Mouse (Mus musculus) lung, adult 2 months (tissue): Measurements from ENCODE around the gene Heatr9. TPM values are rescaled to one million over a fixed set of nuclear protein-coding genes. Genes with fewer than 3 reads are reported as not detected.

Source experiments
- DNase-seq: peaks from one replicate; pipeline ENCODE4 v3.0.0; 2022
- H3K4me1 ChIP-seq: fragments of 200-500 bp; 2 replicates; pipeline ENCODE4 v1.6.1; 2011; ENCODE audit warnings: low read length; ENCODE audit not compliant: control insufficient read depth, insufficient read depth
- H3K4me3 ChIP-seq: fragments of 200-500 bp; replicated peaks from 2 replicates; pipeline ENCODE3; 2011; ENCODE audit warnings: low read depth, mild to moderate bottlenecking, control low read depth, low read length; ENCODE audit errors: extremely low read depth
- CTCF ChIP-seq: fragments of 200-500 bp; IDR thresholded peaks from 2 replicates; pipeline ENCODE4 v1.5.1; 2011; ENCODE audit warnings: mild to moderate bottlenecking, low read length, control low read depth; ENCODE audit not compliant: insufficient read depth
- POLR2A ChIP-seq: fragments of 200-500 bp; IDR thresholded peaks from 2 replicates; pipeline ENCODE4 v1.6.1; 2011; ENCODE audit warnings: low read depth, mild to moderate bottlenecking, control low read depth, low read length, borderline replicate concordance; ENCODE audit errors: extremely low read depth
- WGBS: fragments of 180-500 bp; shearing (Covaris S2); methylation state at CpG from one replicate; pipeline ENCODE4 v1.1.7; 2018; 5-methylcytosine and 5-hydroxymethylcytosine counted together
- polyA plus RNA-seq: library from polyadenylated mRNA; depleted of rRNA; stranded (reverse); fragments of >200 nt; gene quantifications from 2 replicates; pipeline ENCODE4 v1.2.3, GENCODE M21; 2012; rRNA removed

Gene Heatr9
- 0.06 TPM in 1 of 2 replicates, not detected in the other for polyA plus RNA-seq

GRCm38 (mm10) chr11:83522075-83522474 is at the start of gene Heatr9:
TSS of gene Heatr9 (minus strand) at chr11:83522175.
- H3K4me1 ChIP-seq = no peaks in the 10 kb centered on the region
- TF ChIP-seq POLR2A = no peak
- no peak for TF ChIP-seq CTCF
- no peak within 1 kb of the TSS for H3K4me3 ChIP-seq
- WGBS = 79% methylated on average over 3 of the region's 3 CpGs
- DNase-seq = no peak

- 57% methylated on average over 2 of the region's 2 CpGs for WGBS
- DNase-seq = no peak
- no peaks in the 10 kb centered on the region for H3K4me1 ChIP-seq
- TF ChIP-seq CTCF = no peak
- TF ChIP-seq POLR2A = no peak
- H3K4me3 ChIP-seq = no peak overlapping the region
These were observed 48.2 kb upstream of the Heatr9 start for GRCm38 (mm10) chr11:83570189-83570588.

GRCm38 (mm10) chr11:83569249-83569648 is 47.3 kb upstream of the Heatr9 start:
- WGBS = 92% methylated on average over 7 of the region's 7 CpGs
- DNase-seq = no peak
- no peaks in the 10 kb centered on the region for H3K4me1 ChIP-seq
- no peak for TF ChIP-seq POLR2A
- no peak for TF ChIP-seq CTCF
- H3K4me3 ChIP-seq = no peak overlapping the region

- WGBS = 87% methylated on average over 3 of the region's 3 CpGs
- TF ChIP-seq POLR2A (no peak), CTCF (no peak)
- no peak overlapping the region for H3K4me3 ChIP-seq
- H3K4me1 ChIP-seq = no peaks in the 10 kb centered on the region
- DNase-seq = no peak
These were observed 46.8 kb upstream of the Heatr9 start for GRCm38 (mm10) chr11:83568786-83569185.

- H3K4me3 ChIP-seq = no peak overlapping the region
- DNase-seq = no peak
- TF ChIP-seq CTCF (no peak), POLR2A (no peak)
- no peaks in the 10 kb centered on the region for H3K4me1 ChIP-seq
- 78% methylated on average over 9 of the region's 9 CpGs for WGBS
These were observed 46.1 kb upstream of the Heatr9 start for GRCm38 (mm10) chr11:83568061-83568460.

GRCm38 (mm10) chr11:83567311-83567710 is 45.3 kb upstream of the Heatr9 start:
- Histone ChIP-seq H3K4me3 (no peak overlapping the region), H3K4me1 (no peaks in the 10 kb centered on the region)
- 62% methylated on average over 7 of the region's 7 CpGs for WGBS
- no peak for DNase-seq
- TF ChIP-seq POLR2A (no peak), CTCF (no peak)

- DNase-seq = no peak
- H3K4me3 ChIP-seq = no peak overlapping the region
- no peaks in the 10 kb centered on the region for H3K4me1 ChIP-seq
- TF ChIP-seq CTCF (no peak), POLR2A (no peak)
These were observed 44.6 kb upstream of the Heatr9 start for GRCm38 (mm10) chr11:83566617-83567016.

- Histone ChIP-seq H3K4me3 (no peak overlapping the region), H3K4me1 (no peaks in the 10 kb centered on the region)
- TF ChIP-seq CTCF (no peak), POLR2A (no peak)
- 40% methylated on average over 2 of the region's 2 CpGs for WGBS
- DNase-seq = no peak
These were observed 41.8 kb upstream of the Heatr9 start for GRCm38 (mm10) chr11:83563754-83564153.

- no peak for DNase-seq
- TF ChIP-seq CTCF (no peak), POLR2A (no peak)
- 65% methylated on average over 6 of the region's 6 CpGs for WGBS
- Histone ChIP-seq H3K4me3 (no peak overlapping the region), H3K4me1 (no peaks in the 10 kb centered on the region)
These were observed 40.4 kb upstream of the Heatr9 start for GRCm38 (mm10) chr11:83562311-83562887.

GRCm38 (mm10) chr11:83560405-83560804 is 38.4 kb upstream of the Heatr9 start:
- DNase-seq = no peak
- TF ChIP-seq POLR2A (no peak), CTCF (no peak)

More at GRCm38 (mm10) chr11:83560405-83560804, 38.4 kb upstream of the Heatr9 start:
- Histone ChIP-seq H3K4me3 (no peak overlapping the region), H3K4me1 (no peaks in the 10 kb centered on the region)
- WGBS = 67% methylated on average over 6 of the region's 6 CpGs
